Mouse (Mus musculus) left cerebral cortex, postnatal 10 days (tissue): ENCODE results near the gene Zbtb33. TPM values are rescaled to one million over a fixed set of nuclear protein-coding genes. Genes with fewer than 3 reads are reported as not detected.

Source experiments
- microRNA-seq: library from miRNA; unstranded; fragments of <30 nt; microRNA quantifications from one replicate; pipeline ENCODE4 v1.2.0, GENCODE M21; 2022
- total RNA-seq, 2 experiments: library from RNA; stranded (reverse); gene quantifications; 2 replicates each; pipeline ENCODE4 v1.2.3; 2021

Gene Zbtb33
- total RNA-seq, 2 experiments from 2014 or later = 21.5 to 21.7 TPM

Small RNA genes lying within 50 kb of the gene (microRNA-seq; reads per million reads assigned to microRNA genes)
- not detected for gene Mir3110

Other genes starting within 250 kb of the Zbtb33 start
- not detected for gene Btg1-ps1, start 171.0 kb upstream of the Zbtb33 start, total RNA-seq
- not detected for gene Btg1-ps2, start 146.7 kb upstream of the Zbtb33 start, total RNA-seq
- not detected for gene Rhox10, start 123.3 kb upstream of the Zbtb33 start, total RNA-seq
- gene Rhox11, start 104.7 kb upstream of the Zbtb33 start, total RNA-seq = not detected
- gene Rhox12, start 78.9 kb upstream of the Zbtb33 start, total RNA-seq = not detected
- not detected for gene Rhox13, start 68.6 kb upstream of the Zbtb33 start, total RNA-seq
- gene Tmem255a, start 62.6 kb downstream of the Zbtb33 start, total RNA-seq = 10 to 100 TPM; 13.6 to 15.6 TPM
- not detected for gene Atp1b4, start 126.4 kb downstream of the Zbtb33 start, total RNA-seq